Mouse (Mus musculus) thymus, postnatal 25 days (tissue): ENCODE data around the gene Mturn.

Experiments used
- DNase-seq: peaks from one replicate; pipeline ENCODE4 v3.0.0; 2022

Gene Mturn

DNA sequence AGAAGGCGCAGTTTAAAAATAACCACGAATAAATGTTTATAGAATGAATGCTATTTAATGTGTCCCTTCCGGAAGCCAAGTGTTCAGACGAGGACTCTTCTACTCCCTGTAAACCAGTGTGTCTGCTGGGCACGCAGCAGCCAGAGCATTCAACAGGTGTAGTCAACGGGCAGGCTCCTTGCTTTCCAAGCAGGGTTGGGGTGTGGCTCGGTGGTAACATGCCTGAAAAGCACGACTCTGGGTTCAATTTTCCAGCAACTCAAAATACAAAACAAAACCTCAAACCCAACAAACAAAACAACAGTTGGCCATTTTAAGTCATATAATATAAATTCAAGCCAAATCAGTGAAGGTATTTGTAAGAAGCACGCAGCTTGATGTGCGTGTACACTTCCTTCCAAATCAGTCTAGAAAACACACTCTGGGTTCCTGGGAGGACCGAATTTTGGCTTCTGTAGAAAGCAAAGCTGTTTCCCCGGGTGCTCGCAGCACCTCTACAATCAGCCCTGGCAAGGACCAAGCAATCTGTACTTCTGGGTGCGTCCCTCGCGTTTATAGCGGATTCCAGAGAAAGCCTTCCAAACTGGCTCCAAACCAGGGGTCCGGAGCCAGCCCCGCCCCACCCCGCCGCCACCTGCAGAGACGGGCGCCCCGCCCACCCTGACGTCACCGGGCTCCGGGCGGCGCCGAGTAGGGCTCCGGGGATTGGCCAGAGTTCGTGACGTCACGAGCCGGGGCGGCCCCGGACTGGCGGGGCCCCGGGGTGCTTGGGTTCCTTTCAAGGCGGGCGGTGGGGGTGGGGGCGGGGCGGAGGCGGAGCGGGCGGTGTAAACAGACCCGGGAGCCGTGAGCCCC, at the start of gene Mturn:
Mturn (plus strand) TSS at position 734 of the 855 bp plus-strand sequence.
- peak; percentile 100 for DNase-seq

DNA sequence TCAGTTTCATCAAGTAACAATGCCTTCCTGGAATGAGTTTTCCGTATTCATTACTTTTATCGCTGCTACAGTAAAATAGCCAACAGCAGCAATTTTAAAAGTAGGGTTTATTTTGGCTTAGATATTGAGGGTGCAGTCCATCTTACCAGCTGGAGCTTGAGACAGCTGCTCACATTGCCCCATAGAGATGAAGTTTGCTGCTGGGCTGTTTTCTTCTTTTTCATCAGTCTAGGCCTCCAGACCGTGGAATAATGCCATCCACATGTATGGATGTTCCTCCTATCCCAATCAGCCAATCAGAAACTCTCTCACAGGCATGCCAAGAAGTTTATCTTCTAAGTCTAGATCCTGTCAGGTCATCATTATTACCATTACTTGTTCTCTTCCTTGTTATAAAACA, 41.5 kb upstream of the Mturn start:
- DNase-seq = no peak

DNA sequence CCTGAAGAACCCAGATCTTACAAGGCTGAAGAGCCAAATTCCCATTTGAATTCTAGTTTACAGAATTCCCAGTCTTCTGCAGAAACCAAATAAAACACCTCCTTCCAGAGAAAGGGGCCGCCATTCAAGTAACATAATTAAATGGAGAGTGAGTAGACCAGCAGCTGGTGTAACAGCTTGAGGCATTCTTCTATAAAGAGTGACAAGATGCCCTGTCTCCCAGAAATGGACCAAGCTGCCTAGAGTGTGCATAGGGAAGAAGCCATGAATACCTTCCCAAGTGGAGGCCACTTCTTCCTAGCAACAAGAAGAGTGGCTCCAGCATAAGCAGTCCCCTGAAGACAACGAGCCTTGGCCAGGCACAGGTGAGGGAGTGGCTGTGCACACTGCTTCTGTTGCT, 39.5 kb upstream of the Mturn start:
- DNase-seq = no peak

GRCm38 (mm10) chr6:54643181-54643580, 38.2 kb upstream of the Mturn start:
- DNase-seq = no peak

GRCm38 (mm10) chr6:54655471-54656095, 25.8 kb upstream of the Mturn start:
- DNase-seq = no peak

GRCm38 (mm10) chr6:54657861-54658260, 23.6 kb upstream of the Mturn start:
- DNase-seq = no peak

GRCm38 (mm10) chr6:54669868-54670267, 11.6 kb upstream of the Mturn start:
- no peak for DNase-seq

DNA sequence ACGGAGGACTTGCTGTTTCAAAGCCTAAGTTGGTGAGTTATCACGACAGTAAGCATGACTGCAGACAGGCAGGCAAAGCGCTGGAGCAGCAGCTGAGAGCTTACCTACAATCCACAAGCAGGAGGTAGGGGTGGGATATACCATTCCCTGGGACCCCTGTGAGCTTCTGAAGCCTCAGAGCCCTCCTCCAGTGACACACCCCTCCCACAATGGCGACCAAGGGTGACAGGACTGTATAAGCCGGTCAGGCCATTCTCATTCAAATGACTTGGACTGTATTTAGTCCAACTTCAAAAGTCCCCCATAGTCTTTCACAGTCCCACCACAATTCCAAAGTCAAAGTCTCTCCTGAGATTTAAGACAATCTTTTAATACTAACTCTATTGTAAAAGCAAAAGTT, 8.5 kb upstream of the Mturn start:
- no peak for DNase-seq

GRCm38 (mm10) chr6:54679686-54680085, 1.7 kb upstream of the Mturn start:
- DNase-seq = no peak

GRCm38 (mm10) chr6:54681746-54682428, 463 bp downstream of the Mturn start:
- DNase-seq = no peak

DNA sequence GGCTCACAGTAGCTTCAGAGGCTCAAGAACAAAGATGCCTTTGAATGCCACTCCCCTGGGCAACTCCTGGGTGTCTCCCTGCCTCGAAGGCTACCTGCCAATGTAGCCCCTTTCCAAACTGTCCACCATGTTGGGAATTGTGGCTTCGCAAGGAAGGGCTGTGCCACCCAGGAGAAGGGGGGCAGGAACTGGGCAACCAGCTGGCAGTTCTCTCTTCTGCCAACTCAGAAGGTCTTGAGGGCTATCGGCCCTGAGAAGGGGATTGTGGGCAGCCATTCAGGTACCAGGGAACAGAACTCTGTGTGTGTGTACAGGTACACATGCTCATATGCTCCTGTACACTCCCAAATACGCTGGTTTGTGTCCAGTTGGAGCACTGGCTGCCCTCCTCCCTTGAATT, 2.7 kb downstream of the Mturn start:
- no peak for DNase-seq

DNA sequence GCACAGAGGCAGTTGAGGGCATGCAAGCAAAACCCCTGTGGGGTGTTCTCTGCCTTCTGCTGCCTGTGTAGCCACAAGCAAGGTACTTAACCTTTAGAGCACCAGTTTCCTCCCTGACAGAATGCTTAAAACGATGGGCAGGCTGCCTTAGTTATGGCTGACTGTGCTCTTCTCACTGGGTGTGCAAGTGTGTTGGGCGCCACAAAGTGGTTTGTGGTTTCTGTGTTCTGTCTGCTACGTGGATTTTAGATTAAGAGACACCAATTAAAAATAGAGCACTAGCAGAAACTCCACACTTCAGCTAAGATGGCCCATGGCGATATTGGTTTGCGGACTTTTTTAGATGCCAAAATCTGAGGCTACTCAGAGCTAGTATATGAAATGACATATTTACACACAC, 3.7 kb downstream of the Mturn start:
- DNase-seq = peak; percentile 35

DNA sequence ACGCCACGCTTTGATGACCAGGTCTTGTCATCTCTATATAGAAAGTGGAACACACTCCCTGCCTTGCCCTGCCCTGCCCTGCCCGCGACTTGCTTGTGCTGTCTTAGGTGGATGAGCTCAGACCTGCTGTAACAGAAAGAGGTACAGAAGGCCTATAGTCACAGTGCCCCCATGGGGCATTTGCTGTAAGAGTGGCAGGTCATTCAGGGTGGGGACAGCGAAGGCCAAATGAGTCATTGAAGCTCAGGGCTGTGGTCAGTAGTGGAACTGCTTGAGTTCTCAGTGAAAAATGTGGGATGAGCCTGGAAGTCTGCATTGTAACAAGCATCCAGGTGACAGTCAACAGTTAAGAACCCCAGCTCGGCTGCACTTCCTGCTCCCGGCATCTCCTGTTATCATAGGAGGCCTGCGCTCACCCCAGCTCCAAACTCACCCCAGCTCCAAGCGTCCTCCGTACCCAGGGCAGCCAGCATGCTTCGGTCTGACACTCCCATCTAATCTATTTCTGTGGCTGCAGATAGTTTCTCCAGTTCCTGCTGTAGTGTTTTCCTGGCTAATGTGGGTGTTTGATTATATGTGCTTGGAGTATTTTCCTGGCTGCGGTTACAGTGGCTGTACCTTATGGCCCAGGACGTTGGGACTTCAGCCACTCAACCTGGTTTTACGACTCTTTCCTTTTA, 4.4 kb downstream of the Mturn start:
- DNase-seq = no peak

- DNase-seq = no peak
These were observed 5.7 kb downstream of the Mturn start for GRCm38 (mm10) chr6:54686946-54687737.

- no peak for DNase-seq
These were observed 7.3 kb downstream of the Mturn start for GRCm38 (mm10) chr6:54688467-54689323.

- no peak for DNase-seq
These were observed 8.3 kb downstream of the Mturn start for GRCm38 (mm10) chr6:54689686-54690085.

GRCm38 (mm10) chr6:54690838-54691237, 9.4 kb downstream of the Mturn start:
- DNase-seq = no peak

DNA sequence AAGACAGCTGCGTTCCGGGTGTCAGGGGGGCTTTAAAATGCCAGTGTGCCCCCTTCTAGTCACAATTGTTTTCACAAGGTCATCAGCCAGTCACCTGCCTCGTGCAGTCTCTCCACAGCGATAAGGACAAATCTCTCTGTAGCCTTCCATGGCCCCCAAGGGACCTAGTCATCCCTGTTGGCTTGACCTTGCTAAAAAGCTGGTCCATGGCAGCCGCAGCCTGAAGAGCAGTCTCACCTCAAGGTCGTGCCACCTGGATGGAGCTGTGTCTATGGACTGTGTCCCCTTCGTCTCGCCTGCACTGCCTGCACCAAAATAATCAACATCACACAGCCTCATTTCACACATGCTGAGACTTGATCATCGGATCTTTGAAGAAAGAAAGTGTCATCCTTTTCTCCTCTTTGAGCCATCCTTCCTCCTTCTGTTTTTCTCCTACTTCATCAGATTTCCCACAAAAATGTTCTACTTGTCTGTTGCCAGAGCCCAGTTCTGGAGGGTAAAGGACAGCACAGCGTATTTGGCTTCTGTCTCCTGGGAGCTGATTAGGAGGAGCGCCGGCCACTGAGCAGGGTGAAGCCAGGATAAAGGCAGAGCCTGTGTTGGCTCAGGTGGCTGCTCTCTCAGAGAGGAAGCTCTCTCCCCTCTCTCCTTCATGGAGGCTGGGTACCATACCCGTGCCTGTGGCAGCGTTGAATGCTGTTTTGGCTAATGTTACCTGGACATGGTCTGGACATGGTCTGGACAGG, 10.1 kb downstream of the Mturn start:
- no peak for DNase-seq

DNA sequence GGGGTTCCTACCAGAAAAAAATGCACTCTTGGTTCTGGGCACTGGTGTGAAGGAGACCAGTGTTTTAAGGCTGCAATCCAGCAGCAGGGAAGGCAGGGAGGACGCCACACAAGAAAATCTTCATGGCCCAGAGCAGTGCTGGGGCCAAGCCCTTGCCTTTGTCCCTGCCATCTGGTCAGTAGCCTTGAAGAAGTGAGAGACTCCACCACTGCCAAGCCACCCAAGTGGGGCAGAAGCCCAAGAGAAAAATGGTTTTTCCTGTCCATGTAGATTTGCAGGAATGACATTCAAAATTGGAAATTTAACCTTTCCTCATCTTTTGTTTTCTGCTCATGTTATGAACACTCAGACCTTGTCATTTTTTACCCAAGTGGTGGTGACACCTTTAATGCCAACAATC, 10.8 kb downstream of the Mturn start:
- no peak for DNase-seq

GRCm38 (mm10) chr6:54693286-54693685, 11.9 kb downstream of the Mturn start:
- no peak for DNase-seq
